Mouse (Mus musculus): Measurements from ENCODE around the gene 9430015G10Rik. TPM values are rescaled to one million over a fixed set of nuclear protein-coding genes. Genes with fewer than 3 reads are reported as not detected.
"Not testable (repeated sequence)": the region's sequence is repeated elsewhere in the genome, so short reads cannot be mapped to it uniquely, and the experiment has no call there.

Gene 9430015G10Rik
- total and polyA plus RNA-seq, 2 experiments from 2014 or later: 25.2 to 28.1 TPM

DNA sequence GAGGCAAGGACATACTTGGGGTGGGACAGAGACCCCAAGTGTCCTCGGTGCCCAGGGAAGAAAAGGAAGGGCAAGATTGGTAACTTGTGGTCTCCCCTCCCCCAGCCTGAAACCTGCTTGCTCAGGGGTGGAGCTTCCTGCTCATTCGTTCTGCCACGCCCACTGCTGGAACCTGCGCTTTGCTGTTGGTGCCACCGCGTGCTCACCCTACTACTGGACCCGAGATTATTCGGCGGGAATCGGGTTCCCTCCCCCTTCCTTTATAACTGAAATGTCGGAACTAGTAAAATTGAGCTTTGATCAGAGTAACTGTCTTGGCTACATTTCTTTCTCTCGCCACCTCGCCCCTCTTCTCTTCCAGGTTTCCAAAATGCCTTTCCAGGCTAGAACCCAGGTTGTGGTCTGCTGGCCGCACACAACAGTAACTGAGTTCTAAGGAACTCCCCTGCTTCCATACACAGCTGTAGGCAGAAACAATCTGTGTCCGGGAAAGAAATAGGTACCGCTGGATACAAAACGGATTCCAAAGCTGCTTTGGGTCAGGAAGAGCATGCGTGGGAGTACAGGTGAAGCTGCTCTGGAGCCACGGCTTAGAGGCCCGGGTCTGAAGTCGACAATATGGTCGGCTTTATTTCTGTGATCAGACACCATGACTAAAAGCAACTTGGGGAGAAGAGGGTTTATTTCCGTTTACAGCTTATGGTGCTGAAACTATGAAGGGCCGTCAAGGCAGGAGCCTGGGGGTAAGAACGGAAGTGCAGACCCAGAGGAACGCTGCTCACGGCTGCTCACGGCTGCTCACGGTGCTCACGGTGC, 26.7 kb downstream of the 9430015G10Rik start:
- Histone ChIP-seq H3K4me3 (ENCODE audit: low read depth, low read length) (no peak overlapping the region), H3K9me3 (ENCODE audit: low read length) (no peaks in the 10 kb centered on the region), H3K4me2 (ENCODE audit: low read depth, low read length, poor library complexity, severe bottlenecking) (no peak overlapping the region), H3K27me3 (ENCODE audit: insufficient read depth, low read length) (no peaks in the 10 kb centered on the region), H3K4me1 (ENCODE audit: insufficient read depth, low read length) (no peaks in the 10 kb centered on the region), H3K36me3 (ENCODE audit: insufficient read depth, low read length) (no peaks in the 10 kb centered on the region), H3K9ac (replicated peaks; ENCODE audit: low read length, poor library complexity, severe bottlenecking) (no peak overlapping the region), H3K27ac (ENCODE audit: low read depth, low read length) (no peak overlapping the region)
- ATAC-seq (ENCODE audit: low FRiP score): no peak
- DNase-seq (ENCODE audit: low spot score): no peak
- 95% methylated on average over 30 of the region's 30 CpGs for WGBS
- TF ChIP-seq CTCF (IDR thresholded peaks at IDR 0.05): no peak

DNA sequence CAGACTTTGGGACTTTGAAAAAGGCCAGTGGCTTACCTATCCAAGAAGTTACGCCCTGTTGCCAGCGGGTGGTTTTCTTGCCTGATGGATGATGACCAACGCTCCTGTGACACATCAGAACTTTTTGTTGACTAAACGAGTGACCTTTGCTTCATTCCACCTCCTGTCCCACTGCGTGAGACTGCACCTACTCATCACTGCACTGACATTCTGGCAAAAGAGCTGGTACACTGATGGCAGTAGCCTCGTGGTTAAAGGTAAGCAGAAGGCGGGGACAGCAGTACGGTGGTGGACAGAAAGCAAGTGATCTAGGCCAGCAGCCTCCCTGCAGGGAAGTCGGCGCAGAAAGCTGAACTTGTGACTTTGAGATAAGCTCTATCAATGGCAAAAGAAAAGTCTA, 41.1 kb downstream of the 9430015G10Rik start:
- ATAC-seq (ENCODE audit: low FRiP score); DNase-seq (ENCODE audit: low spot score): not testable (repeated sequence)
- 91% methylated on average over 10 of the region's 10 CpGs for WGBS

DNA sequence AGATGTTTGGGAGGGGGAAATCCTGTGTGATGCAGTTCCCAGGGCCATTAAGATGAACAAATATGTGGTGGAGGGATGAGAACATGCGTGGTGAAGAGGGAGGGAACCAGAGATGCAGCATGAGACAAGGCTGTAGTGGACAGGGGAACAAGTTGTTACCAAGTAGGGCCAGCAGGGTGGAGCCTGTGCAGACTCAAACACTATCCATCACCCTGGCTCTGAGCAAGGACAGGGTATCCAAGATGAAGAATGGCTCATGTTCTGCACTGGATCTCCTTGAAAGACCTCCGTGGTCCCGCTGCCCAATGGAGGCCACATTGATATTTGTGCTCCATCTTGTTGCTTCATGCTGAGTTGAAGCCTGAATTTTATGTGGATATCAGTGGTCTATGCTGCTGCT, 45.0 kb downstream of the 9430015G10Rik start:
- no peak overlapping the region for H3K4me2 ChIP-seq (ENCODE audit: low read depth, low read length, poor library complexity, severe bottlenecking)
- DNase-seq (ENCODE audit: low spot score) (no peak), ATAC-seq (ENCODE audit: low FRiP score) (no peak)
- no peaks in the 10 kb centered on the region for H3K9me3 ChIP-seq (ENCODE audit: low read length)
- H3K4me1 ChIP-seq (ENCODE audit: insufficient read depth, low read length): no peaks in the 10 kb centered on the region
- no peaks in the 10 kb centered on the region for H3K27me3 ChIP-seq (ENCODE audit: insufficient read depth, low read length)
- no peak overlapping the region for H3K9ac ChIP-seq (replicated peaks; ENCODE audit: low read length, poor library complexity, severe bottlenecking)
- H3K27ac ChIP-seq (ENCODE audit: low read depth, low read length): no peak overlapping the region
- no peak overlapping the region for H3K4me3 ChIP-seq (ENCODE audit: low read depth, low read length)
- H3K36me3 ChIP-seq (ENCODE audit: insufficient read depth, low read length): no peaks in the 10 kb centered on the region
- no peak for TF ChIP-seq CTCF (IDR thresholded peaks at IDR 0.05)
- WGBS: 95% methylated on average over 3 of the region's 3 CpGs

More for the DNA sequence above, 41.1 kb downstream of the 9430015G10Rik start:
- not testable (repeated sequence) for H3K4me2 ChIP-seq (ENCODE audit: low read depth, low read length, poor library complexity, severe bottlenecking); H3K36me3 ChIP-seq (ENCODE audit: insufficient read depth, low read length); H3K4me1 ChIP-seq (ENCODE audit: insufficient read depth, low read length); H3K27me3 ChIP-seq (ENCODE audit: insufficient read depth, low read length); H3K4me3 ChIP-seq (ENCODE audit: low read depth, low read length); H3K9me3 ChIP-seq (ENCODE audit: low read length); H3K9ac ChIP-seq (replicated peaks; ENCODE audit: low read length, poor library complexity, severe bottlenecking); H3K27ac ChIP-seq (ENCODE audit: low read depth, low read length)

DNA sequence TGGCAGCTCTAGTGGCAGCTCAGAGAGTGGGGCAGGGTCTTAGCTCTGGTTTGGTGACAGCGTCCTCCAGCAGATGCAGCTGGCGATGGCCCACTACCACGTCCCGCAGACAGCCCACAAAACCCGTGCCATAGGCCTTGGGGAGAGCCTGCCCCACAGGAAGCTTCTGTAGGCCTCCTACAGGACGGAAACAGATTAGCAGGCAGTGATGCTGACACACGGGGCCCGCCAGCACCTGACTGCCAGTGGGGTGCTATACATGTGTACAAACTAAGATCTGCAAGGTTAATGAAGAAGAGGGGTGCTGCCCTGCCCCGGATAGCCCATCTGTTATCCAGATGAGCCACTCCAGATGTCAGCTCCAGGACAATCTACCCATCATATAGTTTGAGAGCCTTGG, 56.7 kb downstream of the 9430015G10Rik start:
- no peak overlapping the region for H3K4me3 ChIP-seq (ENCODE audit: low read depth, low read length)
- 90% methylated on average over 9 of the region's 9 CpGs for WGBS
- H3K27ac ChIP-seq (ENCODE audit: low read depth, low read length): no peak overlapping the region
- H3K9ac ChIP-seq (replicated peaks; ENCODE audit: low read length, poor library complexity, severe bottlenecking): no peak overlapping the region
- H3K36me3 ChIP-seq (ENCODE audit: insufficient read depth, low read length): peaks cover 66% of the 10 kb centered on the region
- no peak for TF ChIP-seq CTCF (IDR thresholded peaks at IDR 0.05)
- DNase-seq (ENCODE audit: low spot score) (no peak), ATAC-seq (ENCODE audit: low FRiP score) (no peak)
- no peak overlapping the region for H3K4me2 ChIP-seq (ENCODE audit: low read depth, low read length, poor library complexity, severe bottlenecking)
- no peaks in the 10 kb centered on the region for H3K27me3 ChIP-seq (ENCODE audit: insufficient read depth, low read length)
- H3K4me1 ChIP-seq (ENCODE audit: insufficient read depth, low read length): no peaks in the 10 kb centered on the region
- H3K9me3 ChIP-seq (ENCODE audit: low read length): no peaks in the 10 kb centered on the region

DNA sequence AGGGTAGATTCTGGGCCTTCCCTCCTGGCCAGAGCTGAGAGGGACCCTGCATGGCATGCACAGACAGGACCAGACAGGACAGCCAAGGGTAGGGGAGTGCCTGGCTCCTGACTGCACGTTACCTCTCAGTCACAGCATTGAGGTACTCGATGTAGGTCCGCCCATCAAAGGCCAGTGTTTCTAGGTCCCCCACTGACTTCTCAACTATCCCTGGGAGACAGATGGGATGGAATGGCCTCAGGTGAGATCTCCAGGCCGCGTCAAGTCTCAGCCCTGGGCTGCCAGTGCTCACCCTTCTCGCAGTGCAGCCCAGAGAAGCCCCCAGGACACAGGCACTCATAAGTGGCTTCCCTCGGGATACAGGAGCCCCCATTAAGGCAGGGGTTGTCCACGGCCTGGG, 58.8 kb downstream of the 9430015G10Rik start:
- peaks cover 83% of the 10 kb centered on the region for H3K36me3 ChIP-seq (ENCODE audit: insufficient read depth, low read length)
- H3K4me2 ChIP-seq (ENCODE audit: low read depth, low read length, poor library complexity, severe bottlenecking): no peak overlapping the region
- no peak for TF ChIP-seq CTCF (IDR thresholded peaks at IDR 0.05)
- H3K27ac ChIP-seq (ENCODE audit: low read depth, low read length): no peak overlapping the region
- H3K9me3 ChIP-seq (ENCODE audit: low read length): no peaks in the 10 kb centered on the region
- no peak overlapping the region for H3K4me3 ChIP-seq (ENCODE audit: low read depth, low read length)
- ATAC-seq (ENCODE audit: low FRiP score): no peak
- H3K27me3 ChIP-seq (ENCODE audit: insufficient read depth, low read length): no peaks in the 10 kb centered on the region
- WGBS: 90% methylated on average over 6 of the region's 8 CpGs
- H3K9ac ChIP-seq (replicated peaks; ENCODE audit: low read length, poor library complexity, severe bottlenecking): no peak overlapping the region
- no peak for DNase-seq (ENCODE audit: low spot score)
- H3K4me1 ChIP-seq (ENCODE audit: insufficient read depth, low read length): no peaks in the 10 kb centered on the region

DNA sequence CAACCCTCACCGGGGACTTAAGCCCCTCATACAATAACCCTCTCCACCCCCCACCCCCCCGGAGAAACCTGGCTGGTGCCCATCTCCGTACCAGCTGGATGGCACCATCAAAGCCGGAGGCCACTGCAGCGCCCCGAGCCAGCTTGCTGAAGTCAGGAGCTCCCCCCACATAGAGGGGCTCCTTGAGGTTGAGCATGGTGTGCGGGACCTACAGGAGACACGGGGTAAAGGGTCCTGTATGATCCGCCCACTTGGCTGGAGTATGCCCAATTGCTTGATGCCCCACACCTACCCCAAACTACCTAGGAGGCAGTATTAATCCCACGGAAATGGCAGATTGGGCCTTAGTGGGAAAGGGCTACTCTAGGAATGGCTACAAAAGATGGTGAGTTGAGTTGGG, 59.3 kb downstream of the 9430015G10Rik start:
- peaks cover 86% of the 10 kb centered on the region for H3K36me3 ChIP-seq (ENCODE audit: insufficient read depth, low read length)
- H3K4me3 ChIP-seq (ENCODE audit: low read depth, low read length): no peak overlapping the region
- H3K27ac ChIP-seq (ENCODE audit: low read depth, low read length): no peak overlapping the region
- H3K4me2 ChIP-seq (ENCODE audit: low read depth, low read length, poor library complexity, severe bottlenecking): no peak overlapping the region
- H3K4me1 ChIP-seq (ENCODE audit: insufficient read depth, low read length): no peaks in the 10 kb centered on the region
- no peak for TF ChIP-seq CTCF (IDR thresholded peaks at IDR 0.05)
- no peaks in the 10 kb centered on the region for H3K9me3 ChIP-seq (ENCODE audit: low read length)
- no peak overlapping the region for H3K9ac ChIP-seq (replicated peaks; ENCODE audit: low read length, poor library complexity, severe bottlenecking)
- 98% methylated on average over 10 of the region's 10 CpGs for WGBS
- DNase-seq (ENCODE audit: low spot score) (no peak), ATAC-seq (ENCODE audit: low FRiP score) (no peak)
- no peaks in the 10 kb centered on the region for H3K27me3 ChIP-seq (ENCODE audit: insufficient read depth, low read length)

Measured in midbrain, postnatal 0 days (tissue).